Mouse (Mus musculus) CH12.LX (cell line): Measurements from ENCODE around the gene Btbd9. TPM values are rescaled to one million over a fixed set of nuclear protein-coding genes. Genes with fewer than 3 reads are reported as not detected.

Experiments used
- DNase-seq: peaks from one replicate; pipeline ENCODE4 v3.0.0-alpha.2; 2013; ENCODE audit errors: extremely low read depth
- H3K27ac ChIP-seq: 2 replicates; pipeline ENCODE4 v1.5.1; 2012; ENCODE audit warnings: low read depth, mild to moderate bottlenecking, control low read depth, moderate library complexity; ENCODE audit not compliant: insufficient read depth
- H3K27me3 ChIP-seq: replicated peaks from 2 replicates; pipeline ENCODE3; 2012; ENCODE audit warnings: inconsistent platforms
- H3K36me3 ChIP-seq, 2 experiments: replicated peaks in 1 of 2; 2 replicates each; pipeline versions ENCODE3 to v1.6.1; 2012; ENCODE audit warnings: inconsistent platforms in 1 of 2, low read length in 1 of 2, mild to moderate bottlenecking in 1 of 2, mixed read lengths in 1 of 2, moderate library complexity in 1 of 2; ENCODE audit not compliant: control insufficient read depth in 1 of 2, insufficient read depth in 1 of 2
- H3K4me1 ChIP-seq, 2 experiments: 2 replicates each; pipeline ENCODE4 v1.6.1; 2012; ENCODE audit warnings: inconsistent platforms in 1 of 2, moderate library complexity in 1 of 2; ENCODE audit not compliant: insufficient read depth in 2 of 2, control insufficient read depth in 1 of 2
- H3K4me2 ChIP-seq: 2 replicates; pipeline ENCODE4 v1.6.1; 2012; ENCODE audit warnings: low read depth, mild to moderate bottlenecking, control low read depth; ENCODE audit not compliant: poor library complexity, insufficient read depth, severe bottlenecking
- H3K4me3 ChIP-seq, 3 experiments: fragments of 150-350 bp in 1 of 3; sonication (generic) in 1 of 3; replicated peaks in 1 of 3; 2 replicates each; pipeline versions ENCODE3 to v1.5.1; 2011 to 2012; ENCODE audit warnings: low read depth in 2 of 3, low read length in 2 of 3, mild to moderate bottlenecking in 2 of 3, moderate library complexity in 2 of 3, control low read depth in 1 of 3, improper control_type of control experiment in 1 of 3, inconsistent platforms in 1 of 3, mixed read lengths in 1 of 3; ENCODE audit not compliant: poor library complexity in 1 of 3
- H3K79me2 ChIP-seq: replicated peaks from 2 replicates; pipeline ENCODE4 v1.6.1; 2012; ENCODE audit warnings: mild to moderate bottlenecking, moderate library complexity; ENCODE audit not compliant: control insufficient read depth, poor library complexity, insufficient read depth, severe bottlenecking; ENCODE audit errors: extremely low read depth
- H3K9ac ChIP-seq: 2 replicates; pipeline ENCODE4 v1.6.1; 2012; ENCODE audit warnings: low read depth, mild to moderate bottlenecking, control low read depth, moderate library complexity; ENCODE audit not compliant: insufficient read depth
- H3K9me3 ChIP-seq: replicated peaks from 2 replicates; pipeline ENCODE3; 2012; ENCODE audit warnings: low read length, inconsistent platforms, mixed read lengths
- CHD1 ChIP-seq: IDR thresholded peaks from 2 replicates; pipeline ENCODE4 v1.6.1; 2012; ENCODE audit warnings: low read depth, low read length, improper control_type of control experiment, inconsistent platforms
- CHD2 ChIP-seq: IDR thresholded peaks from 2 replicates; pipeline ENCODE4 v1.6.1; 2011; ENCODE audit warnings: low read length, improper control_type of control experiment
- CTCF ChIP-seq, 2 experiments: IDR thresholded peaks in 1 of 2; conservative IDR thresholded peaks in 1 of 2; 2 replicates each; pipeline ENCODE4 v1.5.1; 2011 to 2012; ENCODE audit warnings: low read depth in 2 of 2, low read length in 2 of 2, improper control_type of control experiment in 1 of 2, inconsistent platforms in 1 of 2, mild to moderate bottlenecking in 1 of 2, moderate library complexity in 1 of 2
- EP300 ChIP-seq: IDR thresholded peaks from 2 replicates; pipeline ENCODE4 v1.6.1; 2011; ENCODE audit warnings: low read length, improper control_type of control experiment
- HCFC1 ChIP-seq: IDR thresholded peaks from 2 replicates; pipeline ENCODE4 v1.6.1; 2012; ENCODE audit warnings: low read depth, mild to moderate bottlenecking, inconsistent platforms, low read length, improper control_type of control experiment
- JUN ChIP-seq: IDR thresholded peaks from 2 replicates; pipeline ENCODE4 v1.6.1; 2011; ENCODE audit warnings: low read depth, mild to moderate bottlenecking, low read length, improper control_type of control experiment, moderate library complexity; ENCODE audit not compliant: insufficient read depth
- MAFK ChIP-seq: IDR thresholded peaks from 2 replicates; pipeline ENCODE4 v1.6.1; 2011; ENCODE audit warnings: low read length, improper control_type of control experiment; ENCODE audit not compliant: insufficient replicate concordance
- MAZ ChIP-seq: IDR thresholded peaks from 2 replicates; pipeline ENCODE4 v1.6.1; 2012; ENCODE audit warnings: low read depth, mild to moderate bottlenecking, inconsistent platforms, low read length, improper control_type of control experiment, moderate library complexity
- PAX5 ChIP-seq: IDR thresholded peaks from 2 replicates; pipeline ENCODE4 v1.6.1; 2012; ENCODE audit warnings: low read length, inconsistent platforms, mixed read lengths
- POLR2A ChIP-seq: IDR thresholded peaks from 2 replicates; pipeline ENCODE4 v1.6.1; 2011; ENCODE audit warnings: low read depth, mild to moderate bottlenecking, improper control_type of control experiment, low read length
- POLR2AphosphoS2 ChIP-seq: IDR thresholded peaks from 2 replicates; pipeline ENCODE4 v1.6.1; 2011; ENCODE audit warnings: low read depth, low read length, improper control_type of control experiment
- RCOR1 ChIP-seq: conservative IDR thresholded peaks from 2 replicates; pipeline ENCODE4 v1.6.1; 2012; ENCODE audit warnings: low read depth, mild to moderate bottlenecking, inconsistent platforms, low read length, improper control_type of control experiment
- SMC3 ChIP-seq: IDR thresholded peaks from 2 replicates; pipeline ENCODE4 v1.6.1; 2011; ENCODE audit warnings: low read depth, low read length, improper control_type of control experiment
- TBP ChIP-seq: conservative IDR thresholded peaks from 2 replicates; pipeline ENCODE4 v1.6.1; 2011; ENCODE audit warnings: low read depth, low read length, improper control_type of control experiment
- UBTF ChIP-seq: IDR thresholded peaks from 2 replicates; pipeline ENCODE4 v1.6.1; 2012; ENCODE audit warnings: low read depth, mild to moderate bottlenecking, inconsistent platforms, low read length, improper control_type of control experiment, moderate library complexity
- USF1 ChIP-seq: IDR thresholded peaks from 2 replicates; pipeline ENCODE4 v1.6.1; 2014; ENCODE audit warnings: low read depth, mild to moderate bottlenecking, inconsistent platforms, low read length, improper control_type of control experiment
- dilution Hi-C: fragments of 300-500 bp; cut with MboI; formaldehyde crosslinking; loops from 2 replicates; pipeline ENCODE4 v1.14.3; 2020; ENCODE audit warnings: low sequenced_read_pairs; ENCODE audit not compliant: extremely low pct_unique_long_range_greater_than_20kb, extremely low pct_ligation_motif_present
- in situ Hi-C: fragments of 300-500 bp; cut with MboI; formaldehyde crosslinking; loops from 3 replicates; pipeline ENCODE4 v1.14.3; 2019; ENCODE audit warnings: low sequenced_read_pairs, low pct_ligation_motif_present, low pct_unique_long_range_greater_than_20kb, mixed read lengths
- polyA plus RNA-seq: library from polyadenylated mRNA; unstranded; fragments of >175 nt; gene quantifications from 2 replicates; pipeline ENCODE4 v1.2.1, GENCODE M21; 2012; ENCODE audit warnings: low read depth; ENCODE audit not compliant: insufficient read length
- total RNA-seq, 2 experiments: library from RNA; depleted of rRNA; stranded (reverse); fragments of 300-350 nt in 1 of 2; fragments of >200 nt in 1 of 2; gene quantifications; 2 replicates each; pipeline ENCODE4 v1.2.3; 2012 to 2014

Btbd9 gene
- total and polyA plus RNA-seq, 3 experiments: 19.3 to 25.4 (median 20.0) TPM

- in situ Hi-C loops (no loop called here), dilution Hi-C loops (no loop called here)
- no peak for DNase-seq
- TF ChIP-seq MAFK: no peak
- TF ChIP-seq RCOR1: no peak
- no peak for TF ChIP-seq EP300
- TF ChIP-seq TBP: no peak
- TF ChIP-seq UBTF: no peak
- no peak for TF ChIP-seq MAZ
- no peak for TF ChIP-seq CHD2
- TF ChIP-seq SMC3: no peak
- no peak for TF ChIP-seq POLR2AphosphoS2
- TF ChIP-seq POLR2A: no peak
- no peak for TF ChIP-seq JUN
- no peak for TF ChIP-seq CHD1
- Histone ChIP-seq H3K79me2 (peaks cover 24% of the 10 kb centered on the region), H3K9me3 (no peaks in the 10 kb centered on the region), H3K27me3 (no peaks in the 10 kb centered on the region), H3K27ac (no peak overlapping the region), H3K36me3 (peaks cover 12 to 67% of the 10 kb centered on the region in 2 experiments), H3K4me1 (peaks cover 7 to 42% of the 10 kb centered on the region in 2 experiments), H3K4me2 (no peak overlapping the region), H3K4me3 (no peak overlapping the region), H3K9ac (no peak overlapping the region)
Measured at GRCm38 (mm10) chr17:30607909-30608495, 31.7 kb upstream of the Btbd9 start.

GRCm38 (mm10) chr17:30607330-30607729 is 31.0 kb upstream of the Btbd9 start:
- DNase-seq: no peak
- no peaks in the 10 kb centered on the region for H3K27me3 ChIP-seq
- H3K9ac ChIP-seq: no peak overlapping the region
- H3K79me2 ChIP-seq: peaks cover 24% of the 10 kb centered on the region
- no peak overlapping the region for H3K4me3 ChIP-seq
- dilution Hi-C loops: no loop called here
- no peaks in the 10 kb centered on the region for H3K9me3 ChIP-seq
- TF ChIP-seq PAX5 (no peak), HCFC1 (no peak), USF1 (no peak), MAFK (no peak), CTCF (conservative IDR thresholded peaks at IDR 0.05 in 1 of 2, IDR thresholded peaks at IDR 0.05 in 1 of 2; ENCODE audit: low read depth in 2 of 2, low read length in 2 of 2) (no peak)
- TF ChIP-seq, all 38 proteins: peak for 0
- Histone ChIP-seq H3K36me3 (peaks cover 18 to 73% of the 10 kb centered on the region in 2 experiments), H3K4me1 (peaks cover 7 to 39% of the 10 kb centered on the region in 2 experiments), H3K4me2 (no peak overlapping the region), H3K27ac (no peak overlapping the region)
- in situ Hi-C loops: no loop called here
